Mouse (Mus musculus) embryonic stem cell, embryonic (primary cell): ENCODE measurements around the gene Mrpl23.

Experiments used
- CTCF ChIA-PET, 4 experiments: fragments of 300-600 bp in 2 of 4; fragments of 350-600 bp in 2 of 4; sonication (Branson Sonifier 250); formaldehyde crosslinking; loops; one replicate each; lab custom pipeline; 2022; ENCODE audit warnings: inconsistent platforms in 2 of 4; lab: Charles Lee
- POLR2A ChIA-PET, 4 experiments: fragments of 300-600 bp in 2 of 4; fragments of 350-600 bp in 2 of 4; sonication (Branson Sonifier 250); formaldehyde crosslinking; loops; one replicate each; lab custom pipeline; 2022; ENCODE audit warnings: antibody characterized with exemption in 4 of 4, inconsistent platforms in 1 of 4; lab: Charles Lee

The Mrpl23 gene

DNA sequence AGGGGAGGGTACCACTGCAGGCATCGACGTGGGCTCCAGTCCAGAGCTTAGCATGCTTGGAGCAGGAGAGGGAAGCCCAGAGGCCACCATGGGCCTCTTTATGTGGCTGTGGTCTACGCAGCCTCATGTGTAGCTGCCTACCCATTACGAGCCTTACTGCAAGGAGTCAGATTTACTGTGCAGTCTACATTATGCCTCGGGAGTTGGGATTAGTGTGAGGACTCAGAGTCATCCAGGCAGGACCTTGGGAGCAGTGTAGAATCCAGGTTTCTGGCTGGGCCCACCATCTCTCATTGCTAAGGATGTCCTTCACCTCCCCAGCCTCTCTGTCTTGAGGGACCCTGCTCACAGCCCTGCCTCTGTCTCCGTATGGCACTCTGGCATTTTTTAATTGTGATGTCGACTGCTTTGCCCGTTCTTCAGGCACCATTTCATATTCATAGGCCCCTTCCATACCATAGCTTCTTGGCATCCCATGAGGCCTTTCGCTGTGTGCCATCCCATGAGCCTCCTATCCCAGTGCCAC, 42.4 kb downstream of the Mrpl23 start:
- POLR2A ChIA-PET = no interaction called here
- CTCF ChIA-PET = interaction anchor here in 2 of 4 experiments (0.5 to 0.9 kb wide), 2 partner anchors 54 to 512 kb away, joined by 5 to 6 read pairs; no protein-coding TSS in a partner anchor

DNA sequence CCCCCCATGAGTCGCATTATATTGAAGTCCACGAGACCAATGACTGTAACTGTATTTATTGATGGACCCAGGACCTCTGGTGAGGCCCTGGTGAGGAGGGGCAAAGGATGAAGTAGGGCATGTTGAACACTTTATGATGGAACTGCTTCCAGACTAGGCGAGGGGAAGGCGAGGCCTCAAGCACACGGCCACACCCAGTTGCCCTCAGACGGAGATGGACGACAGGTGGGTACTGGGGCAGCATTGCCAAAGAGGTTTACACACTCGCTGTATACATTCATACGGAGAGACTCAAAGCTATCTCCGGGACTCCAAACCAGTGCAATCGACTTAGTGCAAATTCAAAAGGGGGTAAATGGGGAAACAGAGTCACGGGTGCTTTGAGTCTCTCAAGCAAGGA, 43.0 kb downstream of the Mrpl23 start:
- POLR2A ChIA-PET = interaction anchor here in 1 of 4 experiments (0.6 kb wide), 1 partner anchor 15 kb away, joined by 7 read pairs; no protein-coding TSS in a partner anchor
- CTCF ChIA-PET = interaction anchor here in 1 of 4 experiments (0.5 kb wide), 1 partner anchor 512 kb away, joined by 5 read pairs; no protein-coding TSS in a partner anchor

DNA sequence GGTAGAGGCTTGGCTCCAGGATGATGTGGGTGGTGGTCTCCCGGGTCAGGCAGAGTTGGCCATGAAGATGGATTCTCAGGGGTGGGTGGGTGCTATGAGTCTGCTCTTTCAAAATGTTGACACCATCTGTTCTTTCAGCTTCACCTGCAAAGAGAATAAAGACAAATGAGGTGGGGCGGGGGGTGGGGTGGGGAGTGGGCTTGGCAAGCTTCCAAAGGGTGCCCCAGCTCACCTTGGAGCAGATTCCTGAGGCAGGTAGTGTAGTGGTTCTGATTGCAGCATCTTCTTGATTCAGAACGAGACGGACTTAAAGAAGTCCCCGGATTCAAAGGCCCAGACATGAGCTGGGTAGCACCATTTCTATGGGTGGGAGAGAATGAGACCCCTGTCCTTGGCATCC, 43.5 kb downstream of the Mrpl23 start:
- ChIA-PET CTCF (interaction anchor here in 2 of 4 experiments (0.5 to 5.6 kb wide), 4 partner anchors 54 to 241 kb away, joined by 3 to 35 read pairs (median 7); no protein-coding TSS in a partner anchor), POLR2A (interaction anchor here in 1 of 4 experiments (0.6 kb wide), 1 partner anchor 14 kb away, joined by 7 read pairs; no protein-coding TSS in a partner anchor)

DNA sequence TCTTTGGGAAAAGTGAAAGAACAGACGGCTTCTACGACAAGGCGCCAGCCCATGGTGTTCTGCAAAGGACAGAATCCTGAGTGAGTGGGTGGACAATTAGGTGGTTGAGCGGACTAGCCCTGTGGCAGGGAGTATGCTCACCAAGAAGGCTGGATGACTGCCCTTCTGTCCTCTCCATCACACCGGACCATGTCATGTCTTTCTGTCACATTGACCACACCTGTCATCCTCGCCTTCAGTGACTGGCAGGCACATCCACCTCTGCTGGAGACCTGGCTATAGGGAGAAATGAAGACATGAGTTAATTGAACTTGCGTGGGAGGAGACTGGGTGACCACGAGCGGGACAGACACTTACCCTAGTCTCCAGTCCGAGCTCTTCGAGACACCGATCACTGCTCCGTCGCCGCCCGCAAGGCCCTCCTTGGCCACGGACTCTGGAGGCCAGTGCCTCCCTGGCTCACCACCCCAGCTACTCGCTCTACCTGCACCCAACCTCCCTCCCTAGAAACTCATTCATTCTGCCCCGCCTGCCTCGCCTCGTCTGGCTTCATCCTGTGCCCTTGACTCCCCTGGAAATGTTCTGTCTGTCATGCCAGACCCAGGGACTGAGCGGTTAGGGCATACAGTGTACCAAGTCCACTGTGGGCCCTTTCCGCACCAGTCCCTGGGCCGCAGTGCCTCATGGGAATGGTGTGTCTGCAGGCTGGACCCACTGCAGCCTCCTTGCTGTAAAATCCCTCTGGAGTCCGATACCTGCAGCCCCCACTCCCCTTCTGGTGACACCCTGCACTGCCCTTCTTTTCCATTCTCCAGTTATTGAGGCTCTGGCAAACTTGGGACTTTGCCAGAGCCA, 44.2 kb downstream of the Mrpl23 start:
- CTCF ChIA-PET = interaction anchor here in 3 of 4 experiments (0.5 to 5.6 kb wide), 10 partner anchors 39 to 268 kb away, joined by 3 to 48 read pairs (median 8); no protein-coding TSS in a partner anchor
- POLR2A ChIA-PET = interaction anchor here in 1 of 4 experiments (0.7 to 1.7 kb wide), 5 partner anchors 12 to 267 kb away, joined by 3 to 5 read pairs (median 4); no protein-coding TSS in a partner anchor

DNA sequence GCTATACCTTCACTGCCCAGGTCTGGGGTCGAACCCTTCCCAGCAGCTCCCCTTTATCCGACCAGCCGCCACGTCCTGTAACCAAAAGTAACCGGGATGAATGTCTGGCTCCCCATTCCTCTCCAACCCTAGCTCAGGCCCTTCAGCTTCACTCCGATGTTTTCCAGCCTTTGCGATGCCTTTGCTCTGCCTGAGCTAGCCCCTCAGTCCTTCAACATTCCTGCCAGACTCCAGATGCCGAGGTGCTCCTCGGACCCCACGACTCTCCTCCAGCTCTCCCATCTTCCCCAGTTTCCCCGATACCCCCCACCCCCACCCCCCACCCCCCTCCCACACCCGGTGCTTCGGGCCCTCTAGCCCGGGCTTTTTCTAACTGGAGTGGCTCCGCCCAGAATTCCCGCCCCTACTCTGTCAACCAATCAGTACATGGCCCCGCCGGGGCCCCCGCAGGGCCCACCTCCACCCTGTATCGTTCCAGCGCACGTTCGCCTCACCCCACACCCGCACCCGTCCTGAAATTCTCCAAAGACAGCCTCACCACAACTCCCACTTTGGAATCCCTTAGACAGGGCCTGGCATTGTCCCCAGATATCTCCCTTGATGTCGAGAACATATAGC, 45.4 kb downstream of the Mrpl23 start:
- POLR2A ChIA-PET = interaction anchor here in 2 of 4 experiments (0.8 to 1.7 kb wide), 8 partner anchors 8 to 262 kb away, joined by 3 to 6 read pairs (median 3); no protein-coding TSS in a partner anchor
- CTCF ChIA-PET = interaction anchor here in 3 of 4 experiments (0.7 to 5.6 kb wide), 12 partner anchors 26 to 270 kb away, joined by 3 to 48 read pairs (median 4); no protein-coding TSS in a partner anchor

DNA sequence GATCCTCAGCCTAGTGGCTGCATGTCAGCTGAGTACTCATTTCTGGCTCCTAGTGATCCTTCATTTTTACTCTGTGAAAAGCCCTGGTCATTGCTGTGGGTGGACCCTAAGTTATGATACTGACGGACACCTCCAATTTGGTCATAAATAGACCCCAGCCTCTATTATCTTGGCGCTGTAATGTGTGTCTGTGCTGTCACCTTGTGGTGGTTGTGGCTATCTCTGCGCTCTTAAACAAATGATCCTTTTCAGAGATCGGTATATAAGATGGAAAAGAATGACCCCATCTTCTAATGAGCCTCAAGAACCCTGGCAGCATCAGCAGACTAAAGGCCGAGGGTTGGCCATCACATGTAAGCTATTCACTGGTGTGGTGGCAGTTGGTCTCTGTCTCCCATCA, 46.6 kb downstream of the Mrpl23 start:
- POLR2A ChIA-PET = interaction anchor here in 2 of 4 experiments (1.6 to 3.3 kb wide), 2 partner anchors 44 to 56 kb away, joined by 5 to 15 read pairs; no protein-coding TSS in a partner anchor
- CTCF ChIA-PET = interaction anchor here (0.7 to 5.6 kb wide), 14 partner anchors 27 to 245 kb away, joined by 3 to 48 read pairs (median 11); partner anchors contain the start of gene Tnni2 (in 1 of the 4)

DNA sequence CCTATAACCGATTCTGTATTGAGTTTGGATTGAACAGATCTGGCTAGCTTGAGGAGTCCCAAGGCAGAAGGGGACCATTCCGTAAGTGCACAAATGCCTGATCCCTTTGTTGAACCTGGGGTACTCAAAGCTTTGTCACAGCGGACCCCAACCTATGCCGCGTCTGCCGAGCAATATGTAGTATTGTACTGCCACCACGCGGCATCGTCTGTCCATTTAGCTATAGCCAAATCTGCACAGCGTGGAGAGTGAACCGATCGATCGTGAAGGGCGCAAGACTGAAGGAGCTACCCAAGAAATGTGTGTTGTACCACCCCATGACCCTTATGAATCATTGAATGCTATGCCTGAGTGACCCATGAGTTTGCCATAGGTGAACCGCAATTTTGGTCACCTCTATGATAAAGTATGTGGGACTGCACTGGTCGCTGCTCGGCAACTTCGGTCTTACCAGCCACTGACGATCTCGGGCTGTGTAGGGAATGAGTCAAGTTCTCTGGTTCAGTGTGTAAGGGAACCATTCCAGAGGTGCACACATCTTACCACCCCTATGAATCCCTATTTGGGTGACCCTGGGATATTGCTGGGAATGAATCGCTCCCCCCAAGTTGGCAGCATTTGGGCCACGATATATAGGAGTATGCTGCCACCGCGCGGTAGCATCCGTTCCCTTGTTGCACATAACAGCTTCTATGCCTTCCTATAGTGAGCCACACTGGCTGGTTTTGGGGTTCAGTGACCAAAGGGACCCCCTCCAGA, 47.8 kb downstream of the Mrpl23 start:
- ChIA-PET CTCF (interaction anchor here (0.5 to 5.6 kb wide), 73 partner anchors 9 to 428 kb away, joined by 3 to 48 read pairs (median 4); partner anchors contain the start of genes Tnni2 (in 2 of the 4) and Tnnt3 (in 1 of the 4)), POLR2A (interaction anchor here in 3 of 4 experiments (0.8 to 3.3 kb wide), 24 partner anchors 16 to 264 kb away, joined by 3 to 15 read pairs (median 5); partner anchors contain the start of genes Ctsd (in 1 of the 3) and Tnni2 (in 1 of the 3))

DNA sequence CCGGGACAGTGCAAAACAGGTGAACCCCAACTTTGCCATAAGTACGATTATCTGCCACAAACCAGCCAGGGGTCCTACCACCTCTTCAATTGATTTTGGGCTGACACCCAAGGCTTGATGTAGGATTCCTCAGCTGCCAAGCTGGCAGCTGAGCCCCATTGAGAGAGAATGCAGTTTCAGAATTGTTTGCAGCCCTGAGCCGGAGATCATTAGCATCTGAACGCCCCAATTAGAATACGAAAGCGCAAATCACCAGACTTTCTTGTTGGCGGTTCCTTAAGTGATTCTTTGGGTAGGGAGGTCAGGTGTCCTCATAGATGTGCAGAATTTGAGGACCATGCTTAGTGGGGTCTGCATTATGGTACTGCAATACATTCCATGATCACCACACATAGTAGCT, 48.7 kb downstream of the Mrpl23 start:
- CTCF ChIA-PET = interaction anchor here (0.6 to 5.6 kb wide), 46 partner anchors 10 to 325 kb away, joined by 3 to 48 read pairs (median 7); partner anchors contain the start of genes Tnni2 (in 1 of the 4) and Tnnt3 (in 1 of the 4)

DNA sequence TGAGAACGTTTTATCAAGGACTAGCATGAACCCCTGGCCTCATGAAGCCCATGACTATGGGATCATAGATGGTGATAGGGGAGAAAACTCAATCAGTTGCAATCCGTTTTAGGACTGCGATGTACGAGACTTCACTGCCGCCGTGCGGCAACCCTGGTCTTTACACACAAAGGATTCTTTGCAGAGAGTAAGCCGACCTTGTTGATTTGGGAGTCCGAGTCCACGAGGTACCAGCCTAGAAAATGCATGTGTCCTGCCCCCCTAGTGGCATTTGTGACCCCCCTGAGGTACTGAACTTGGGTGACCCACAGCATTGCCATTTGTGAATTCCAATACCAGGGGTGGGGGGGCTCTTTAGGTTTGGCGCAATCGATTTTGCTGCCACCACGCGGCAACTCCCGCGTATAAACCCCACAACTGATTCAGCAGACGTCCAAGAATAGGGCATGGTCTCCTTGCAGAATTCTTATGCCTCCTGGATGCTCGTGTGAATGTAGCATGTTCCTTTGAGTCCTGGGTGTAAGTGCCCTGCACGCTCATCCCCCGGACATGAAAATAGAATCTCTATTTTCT, 49.3 kb downstream of the Mrpl23 start:
- POLR2A ChIA-PET = interaction anchor here in 3 of 4 experiments (0.6 to 3.3 kb wide), 19 partner anchors 29 to 267 kb away, joined by 3 to 15 read pairs (median 5); partner anchors contain the start of gene Ctsd (in 1 of the 3)
- CTCF ChIA-PET = interaction anchor here in 3 of 4 experiments (0.6 to 5.6 kb wide), 29 partner anchors 19 to 266 kb away, joined by 3 to 48 read pairs (median 11); partner anchors contain the start of gene Tnni2 (in 1 of the 3)

More for the DNA sequence above, 48.7 kb downstream of the Mrpl23 start:
- POLR2A ChIA-PET = interaction anchor here in 3 of 4 experiments (0.6 to 3.3 kb wide), 18 partner anchors 30 to 247 kb away, joined by 3 to 15 read pairs (median 6); partner anchors contain the start of gene Ctsd (in 1 of the 3)

DNA sequence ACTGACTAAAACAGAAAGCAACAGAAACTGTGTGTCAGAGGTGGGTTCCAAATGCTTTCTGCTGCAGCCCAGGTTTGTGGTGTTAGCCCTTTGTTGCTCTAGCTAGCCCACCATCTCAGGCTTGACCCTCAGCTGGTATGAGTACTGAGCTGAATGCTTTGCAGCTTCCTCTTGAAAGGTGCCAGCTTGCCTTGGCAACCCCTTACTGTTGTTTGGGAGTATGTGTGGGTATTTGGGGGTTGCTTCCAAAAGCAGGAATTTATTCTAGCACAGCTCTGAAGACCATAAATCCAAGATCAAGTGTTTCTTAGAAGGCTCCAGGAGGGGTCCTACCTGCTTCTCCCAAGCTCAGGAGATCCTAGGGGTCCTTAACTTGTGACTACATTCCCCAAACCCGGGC, 52.4 kb downstream of the Mrpl23 start:
- ChIA-PET CTCF (interaction anchor here in 1 of 4 experiments (0.6 kb wide), 1 partner anchor 162 kb away, joined by 3 read pairs; no protein-coding TSS in a partner anchor), POLR2A (interaction anchor here in 1 of 4 experiments (1.0 to 2.0 kb wide), 2 partner anchors 11 to 26 kb away, joined by 3 to 4 read pairs; no protein-coding TSS in a partner anchor)

DNA sequence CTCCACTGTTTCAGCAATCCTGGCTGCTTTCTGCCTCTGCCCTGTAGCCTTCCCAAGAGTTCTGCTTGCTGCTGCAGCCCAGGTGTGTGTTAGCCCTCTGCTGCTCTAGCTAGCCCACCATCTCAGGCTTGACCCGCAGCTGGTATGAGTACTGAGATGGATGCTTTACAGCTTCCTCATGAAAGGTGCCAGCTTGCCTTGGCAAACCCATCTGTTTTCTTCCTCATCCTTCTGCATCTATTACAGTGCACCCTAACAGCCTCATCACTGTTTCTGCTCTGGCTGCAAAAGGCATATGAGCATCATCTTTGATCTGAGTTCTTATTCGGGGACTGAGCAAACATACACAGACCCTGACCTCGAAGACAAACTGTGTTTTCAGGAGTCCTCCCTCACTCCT, 53.4 kb downstream of the Mrpl23 start:
- ChIA-PET CTCF (interaction anchor here in 1 of 4 experiments (0.6 kb wide), 1 partner anchor 88 kb away, joined by 3 read pairs; no protein-coding TSS in a partner anchor), POLR2A (no interaction called here)

DNA sequence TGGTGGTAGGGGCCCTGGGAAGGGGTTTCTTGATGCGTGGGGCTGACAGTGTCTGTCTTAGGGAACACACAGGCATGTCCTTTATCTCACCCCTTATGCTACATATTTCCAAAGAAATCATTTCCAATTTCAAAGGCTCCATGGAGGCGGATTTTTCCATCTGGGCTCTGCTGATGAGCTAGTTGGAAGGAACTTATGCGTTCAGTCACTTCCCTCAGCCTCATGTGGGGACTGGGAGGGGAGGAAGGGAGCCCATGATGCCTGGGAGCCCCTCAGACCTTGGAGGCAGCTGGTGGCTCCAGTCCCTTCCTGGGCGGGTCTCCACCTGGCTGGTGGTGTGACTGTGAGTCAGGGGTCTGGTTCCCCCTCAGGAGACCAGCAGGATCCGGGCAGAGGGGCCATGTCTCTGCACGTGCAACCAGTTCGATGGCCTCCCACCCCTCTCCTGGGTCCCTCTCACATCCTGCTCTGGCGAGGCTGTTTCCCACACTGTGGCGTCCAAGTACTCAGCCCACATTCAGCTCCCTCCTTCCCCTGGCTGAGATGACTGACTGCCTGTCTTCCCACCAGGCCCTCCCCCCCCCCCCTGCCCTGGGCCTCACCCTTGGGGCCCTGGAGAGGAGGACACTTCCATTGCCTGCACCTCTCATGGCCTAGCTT, 55.9 kb downstream of the Mrpl23 start:
- ChIA-PET CTCF (interaction anchor here in 1 of 4 experiments (1.3 kb wide), 1 partner anchor 107 kb away, joined by 3 read pairs; no protein-coding TSS in a partner anchor), POLR2A (interaction anchor here in 2 of 4 experiments (0.6 to 1.1 kb wide), 2 partner anchors 23 to 1447 kb away, joined by 3 read pairs; no protein-coding TSS in a partner anchor)
